Mouse (Mus musculus): ENCODE data around the gene Arfgap2.

GRCm38 (mm10) chr2:91314184-91314583, 49.4 kb downstream of the Arfgap2 start:
- TF ChIP-seq USF1 (IDR thresholded peaks at IDR 0.05; ENCODE audit: low read depth, low read length) = no peak
- no peak for TF ChIP-seq CTCF (conservative IDR thresholded peaks at IDR 0.05 in 1 of 2, IDR thresholded peaks at IDR 0.05 in 1 of 2; ENCODE audit: low read depth in 2 of 2, low read length in 2 of 2)
- TF ChIP-seq EP300 (IDR thresholded peaks at IDR 0.05; ENCODE audit: low read length) = no peak
- no peak for TF ChIP-seq MAX (IDR thresholded peaks at IDR 0.05; ENCODE audit: low read length)
- TF ChIP-seq E2F4 (IDR thresholded peaks at IDR 0.05; ENCODE audit: insufficient replicate concordance, low read depth, low read length) = no peak
- no peak for TF ChIP-seq MEF2A (IDR thresholded peaks at IDR 0.05; ENCODE audit: borderline replicate concordance, low read depth, low read length)
- no peak for TF ChIP-seq POLR2AphosphoS2 (IDR thresholded peaks at IDR 0.05; ENCODE audit: low read depth, low read length)
- no peak for TF ChIP-seq MXI1 (IDR thresholded peaks at IDR 0.05; ENCODE audit: low read depth, low read length)
- TF ChIP-seq ZC3H11A (IDR thresholded peaks at IDR 0.05; ENCODE audit: low read depth, low read length) = no peak
- TF ChIP-seq POLR2A (IDR thresholded peaks at IDR 0.05; ENCODE audit: low read depth, low read length) = no peak

Measured in CH12.LX (cell line).